Mouse (Mus musculus): ENCODE results near the gene Arrdc4.

Arrdc4 gene

DNA sequence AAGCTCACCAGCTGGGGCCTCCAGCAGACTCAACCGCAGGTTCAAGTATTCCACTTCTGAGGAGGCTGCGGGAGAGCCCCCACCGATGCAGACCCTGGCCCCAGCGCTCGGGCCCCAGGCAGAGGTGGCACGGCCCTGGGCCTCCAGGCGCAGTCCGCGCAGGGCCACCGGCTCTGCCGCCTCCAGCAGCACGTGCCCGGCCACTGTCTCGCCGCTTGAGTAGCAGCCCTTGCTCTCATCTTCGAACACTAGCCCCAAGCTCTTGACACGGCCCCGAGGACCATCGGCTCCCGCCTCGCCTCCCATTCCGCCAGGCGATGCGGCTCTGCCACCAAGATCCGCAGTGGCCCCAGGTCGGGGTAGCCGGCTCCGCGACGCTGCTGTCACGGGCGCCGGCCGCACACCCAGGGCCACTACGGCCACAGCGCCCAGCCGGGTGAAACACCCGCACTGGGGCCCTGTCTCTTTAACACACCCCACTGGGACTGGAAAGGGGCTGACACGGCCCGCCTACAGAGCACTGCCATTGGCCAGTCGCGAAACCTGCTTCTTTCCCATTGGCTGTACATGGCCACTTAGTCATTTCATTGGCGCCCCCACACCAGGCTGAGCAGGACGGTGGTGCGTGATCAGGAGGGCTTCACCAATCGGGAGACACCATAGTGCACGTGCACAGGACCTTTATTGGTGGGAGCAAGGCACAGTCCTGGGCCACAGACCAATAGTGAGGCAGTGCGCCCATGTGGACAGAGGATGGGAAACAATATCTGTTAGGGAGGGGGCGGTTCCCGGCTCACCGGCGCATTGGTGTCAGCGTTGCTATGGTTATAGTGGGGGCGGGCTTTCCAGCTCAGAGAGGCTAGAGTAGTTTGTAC lies at the start of gene Arrdc4:
Gene Arrdc4 (minus strand): TSS at position 481 of the 875 bp plus-strand sequence.
- peak; percentile 98 for DNase-seq (ENCODE audit: low read depth, low spot score)

DNA sequence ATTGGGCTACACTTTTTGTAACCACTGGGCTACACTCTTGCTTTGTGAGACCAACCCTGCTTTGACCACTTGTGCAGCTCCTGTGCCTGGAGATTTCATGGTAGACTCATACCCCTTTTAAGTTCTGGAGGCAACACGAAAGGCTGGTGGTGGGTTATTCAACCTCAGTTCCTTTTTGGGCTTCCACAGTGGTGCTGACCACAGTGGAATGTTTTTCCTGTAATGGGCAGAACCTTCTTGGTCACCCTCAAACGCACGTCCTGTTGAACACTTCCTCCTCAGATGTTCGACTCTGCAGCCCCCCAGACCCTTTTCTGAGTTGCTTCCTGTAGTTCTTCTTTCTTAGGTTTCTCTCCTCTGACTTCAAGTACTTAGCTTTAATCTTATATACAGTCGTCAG lies 46.5 kb upstream of the Arrdc4 start:
- DNase-seq (ENCODE audit: low read depth, low spot score): no peak

DNA sequence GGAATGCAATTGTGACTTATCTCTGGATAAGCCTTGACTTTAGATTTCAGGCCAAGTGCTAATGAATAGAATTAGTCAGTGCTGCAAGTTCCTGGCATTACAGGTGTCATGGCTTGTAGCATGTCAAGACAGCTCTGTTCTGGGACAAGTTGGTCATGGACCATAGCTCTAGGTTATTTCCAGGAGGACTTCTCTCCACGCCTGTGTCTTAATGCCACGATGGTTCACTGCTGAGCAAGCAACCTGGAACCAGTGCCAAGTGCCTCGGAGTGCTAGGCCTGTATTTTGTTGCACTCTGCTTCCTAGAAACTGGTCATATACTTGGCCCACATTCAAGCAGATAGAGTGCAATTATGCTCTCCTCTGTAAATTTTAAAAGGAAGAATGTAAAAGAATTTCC lies 39.7 kb upstream of the Arrdc4 start:
- no peak for DNase-seq (ENCODE audit: low read depth, low spot score)

DNA sequence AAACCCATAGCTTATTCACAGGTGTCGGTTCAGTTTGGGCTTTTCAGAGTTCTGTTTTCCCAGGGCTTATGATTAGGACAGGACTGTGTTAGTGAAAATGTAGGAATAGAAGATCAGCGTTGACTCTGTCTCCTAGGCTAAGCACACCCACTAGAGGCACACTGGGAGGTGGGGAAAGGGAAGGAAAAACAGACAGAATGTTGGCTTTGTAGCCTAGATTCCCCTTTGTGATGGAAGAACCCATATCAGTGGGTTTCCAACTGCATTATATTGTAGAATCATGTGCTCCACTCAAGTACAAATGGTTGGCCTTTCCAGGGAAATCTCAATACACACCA lies 22.7 kb upstream of the Arrdc4 start:
- no peak for DNase-seq (ENCODE audit: low read depth, low spot score)

DNA sequence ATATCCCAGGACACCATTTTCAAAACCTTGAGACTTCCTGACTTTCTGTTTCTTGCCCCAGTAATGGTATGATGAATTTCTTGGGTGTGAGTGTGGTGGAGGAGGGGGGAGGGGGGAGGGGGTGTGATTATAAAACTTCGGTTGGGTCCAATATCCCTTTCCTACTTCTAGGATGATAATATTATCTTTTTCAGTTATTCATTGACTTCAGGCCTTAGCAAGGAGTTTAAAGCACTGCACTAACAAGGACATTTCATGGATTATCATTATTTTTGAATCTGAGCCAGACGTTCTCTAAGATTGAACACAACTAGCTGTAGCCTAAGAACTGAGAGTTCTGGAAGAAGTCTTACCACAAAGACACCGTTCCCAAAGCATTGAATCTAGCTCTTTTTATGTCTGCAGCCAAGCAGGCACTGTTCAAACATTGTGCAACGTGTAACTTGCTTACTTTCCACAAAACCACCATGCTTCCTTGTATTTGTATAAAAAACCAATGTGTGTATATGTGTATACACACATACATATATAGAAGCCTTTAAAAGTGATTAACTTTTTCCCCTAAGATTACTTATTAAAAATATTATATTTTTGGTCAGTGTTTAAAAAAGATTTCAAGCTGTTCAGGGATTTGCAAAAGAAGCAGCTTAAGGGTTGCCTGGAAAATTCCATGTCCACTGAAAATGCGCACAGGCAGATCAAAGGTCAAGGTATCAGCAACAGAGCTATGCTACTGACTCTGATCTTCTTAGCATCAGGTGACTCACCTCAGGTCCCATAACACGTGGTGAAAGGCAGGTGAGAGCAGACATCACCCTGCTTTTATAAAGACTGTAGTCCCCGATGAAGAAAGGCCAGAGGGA lies 22.1 kb upstream of the Arrdc4 start:
- no peak for DNase-seq (ENCODE audit: low read depth, low spot score)

DNA sequence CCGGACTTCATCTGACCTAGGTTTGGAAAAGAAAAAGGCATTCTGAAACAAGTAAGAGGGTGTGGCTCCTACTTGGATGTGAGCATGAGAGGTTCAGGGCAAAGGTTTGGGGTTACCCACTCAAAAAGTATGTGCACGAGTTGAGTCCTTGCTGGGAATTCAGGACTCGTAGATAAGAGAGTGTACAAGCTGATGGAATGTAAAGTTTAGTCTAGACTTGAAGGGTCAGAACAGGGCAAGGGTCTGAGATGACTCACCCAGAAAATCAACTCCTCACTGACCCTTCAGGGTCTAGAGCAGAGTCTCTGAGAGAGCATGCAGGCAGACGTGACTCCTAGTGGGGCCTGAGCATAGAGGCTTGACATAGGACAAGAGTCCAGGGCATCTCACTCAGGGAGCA lies 16.9 kb upstream of the Arrdc4 start:
- no peak for DNase-seq (ENCODE audit: low read depth, low spot score)

DNA sequence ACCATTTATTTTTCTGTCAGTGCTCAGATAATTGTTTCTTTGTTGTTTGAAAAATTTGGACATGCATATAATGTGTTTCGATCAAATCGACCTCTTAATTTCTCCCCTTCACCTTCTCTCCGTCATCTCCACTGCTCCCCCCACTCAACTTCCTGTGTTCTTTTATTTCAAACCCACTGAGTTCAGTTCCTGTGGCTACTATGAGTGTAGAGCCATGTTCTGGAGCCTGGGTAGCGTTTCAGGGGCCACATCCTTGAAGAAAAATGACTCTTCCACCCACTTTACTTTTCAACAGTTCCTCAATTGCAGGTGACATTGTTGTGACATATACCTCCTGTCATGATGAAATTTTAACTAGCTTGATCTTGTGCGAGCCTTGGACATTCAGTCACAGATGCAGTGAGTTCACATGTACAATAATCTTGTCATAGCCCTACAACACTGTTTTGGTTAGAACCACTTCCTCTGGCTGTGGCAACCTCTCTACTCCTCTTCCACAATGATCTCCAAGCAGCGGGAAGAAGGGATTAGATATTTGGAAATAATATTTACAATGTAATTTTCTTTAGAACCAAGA lies 10.2 kb upstream of the Arrdc4 start:
- no peak for DNase-seq (ENCODE audit: low read depth, low spot score)

DNA sequence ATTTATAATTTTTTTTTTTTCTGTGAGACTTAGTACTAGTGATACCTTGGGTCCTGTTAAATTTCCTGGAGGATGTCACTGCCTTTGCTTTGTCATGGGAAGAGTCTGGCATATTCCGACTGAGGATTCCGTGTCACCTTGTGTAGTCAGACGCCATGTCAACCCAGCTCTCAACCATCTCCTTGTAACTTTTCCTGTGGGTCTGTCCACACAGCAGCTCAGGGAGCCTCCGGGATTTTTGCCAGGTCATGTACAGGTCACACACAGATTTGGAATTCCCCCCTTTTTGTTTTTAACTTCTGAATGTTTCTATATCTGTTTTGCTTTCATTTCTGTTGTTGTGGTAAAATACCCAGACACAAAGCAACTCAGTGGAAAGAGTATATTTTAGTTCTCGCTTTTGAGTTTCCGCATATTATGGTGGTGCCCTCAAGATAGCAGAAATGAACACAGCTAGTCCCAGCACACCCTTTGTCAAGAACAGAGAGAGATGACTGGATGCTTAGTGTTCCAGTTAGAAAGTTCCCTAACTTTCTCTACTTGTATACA lies 7.7 kb upstream of the Arrdc4 start:
- DNase-seq (ENCODE audit: low read depth, low spot score): no peak

DNA sequence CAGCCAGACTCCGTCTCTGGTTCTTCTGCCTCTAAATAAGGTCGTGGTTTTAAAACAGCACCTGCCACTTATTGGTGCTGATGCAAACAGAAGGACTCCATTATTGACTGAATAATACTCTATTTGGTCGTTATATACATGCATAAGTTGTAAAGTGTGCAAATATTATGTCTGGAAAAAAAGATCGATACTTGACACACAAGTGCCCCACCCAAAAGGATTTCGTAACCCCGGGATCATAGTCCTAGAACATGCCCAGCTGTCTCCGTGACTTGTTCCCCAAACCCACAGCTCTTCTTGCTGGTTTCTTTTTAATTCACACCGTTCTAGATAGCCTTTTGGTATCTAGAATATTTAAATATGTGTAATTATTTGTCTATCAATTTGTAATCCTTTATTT lies 878 bp upstream of the Arrdc4 start:
- DNase-seq (ENCODE audit: low read depth, low spot score): no peak

DNA sequence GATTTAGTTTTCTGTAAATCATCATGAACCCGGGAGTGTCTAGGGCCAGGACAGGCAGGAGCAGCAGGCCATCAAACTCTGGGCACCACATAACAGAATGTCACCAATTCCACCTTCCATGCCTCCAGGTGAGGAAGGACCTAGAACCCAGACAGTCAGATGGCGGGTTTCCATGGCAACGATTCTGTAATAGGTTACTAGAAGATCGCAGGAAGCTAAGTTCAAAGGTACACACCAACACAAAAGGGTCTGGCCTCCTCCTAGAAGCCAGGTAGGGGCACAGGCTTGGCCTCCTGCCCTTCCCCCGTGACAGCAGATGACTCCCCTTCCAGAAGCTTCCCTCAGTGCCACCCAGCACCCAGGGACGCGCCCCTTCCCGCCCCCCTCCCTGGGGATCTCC lies 680 bp downstream of the Arrdc4 start:
- peak; percentile 31 for DNase-seq (ENCODE audit: low read depth, low spot score)

DNA sequence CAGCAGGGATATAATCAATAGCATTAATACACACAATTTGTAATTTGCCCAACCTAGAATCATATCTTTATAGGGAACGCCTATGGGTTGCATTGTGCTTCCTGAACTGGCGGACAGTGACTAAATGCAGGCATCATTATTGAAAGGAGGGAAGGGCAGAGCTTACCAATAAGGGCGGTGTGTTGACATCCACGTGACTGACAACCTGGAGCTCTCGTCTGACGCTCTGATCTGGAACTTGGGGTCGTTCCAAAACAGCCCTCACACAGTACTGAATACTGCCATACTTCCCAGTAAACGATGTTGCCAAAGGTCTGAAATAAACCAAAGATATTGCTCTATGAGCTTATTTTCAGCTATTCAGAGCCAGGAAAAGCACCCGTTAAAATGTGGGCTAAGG lies 4.4 kb downstream of the Arrdc4 start:
- DNase-seq (ENCODE audit: low read depth, low spot score): no peak

DNA sequence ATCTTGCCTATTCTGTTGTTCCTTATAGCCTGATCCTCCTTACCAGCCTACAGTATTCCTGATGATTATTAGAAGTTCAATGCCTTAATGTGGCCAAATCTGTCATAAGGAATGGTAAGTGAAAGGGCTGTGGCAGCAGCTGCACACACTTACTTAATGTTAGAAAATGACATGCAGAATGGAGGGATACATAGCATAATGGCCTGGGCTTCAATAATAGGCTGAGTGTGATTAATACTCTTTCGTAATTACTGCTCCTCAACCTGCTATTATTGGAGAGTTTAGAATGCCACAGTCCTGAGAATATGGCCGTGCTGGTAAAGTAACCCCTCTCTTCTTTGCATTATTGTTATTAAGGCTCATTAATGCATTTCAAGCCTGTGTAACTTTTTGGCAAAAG lies 4.8 kb downstream of the Arrdc4 start:
- DNase-seq (ENCODE audit: low read depth, low spot score): no peak

DNA sequence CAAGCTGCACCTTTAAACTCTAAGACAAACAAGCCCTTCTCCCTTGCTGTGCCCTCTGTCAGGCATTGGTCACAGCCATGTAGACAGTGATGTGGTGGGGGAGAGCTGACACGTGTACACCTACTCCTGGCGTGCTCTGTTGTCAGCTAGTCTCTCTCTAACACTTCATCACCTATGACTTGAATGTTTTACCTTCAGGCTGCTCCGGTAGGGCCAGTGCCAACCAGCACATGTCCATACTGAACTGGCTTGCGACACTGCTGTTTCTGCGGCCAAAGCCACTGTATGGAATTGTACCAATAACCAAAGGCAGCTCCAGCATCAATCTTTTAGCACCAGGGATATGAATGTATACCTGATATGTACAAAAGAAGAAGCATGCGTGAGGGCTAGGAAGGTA lies 8.3 kb downstream of the Arrdc4 start:
- no peak for DNase-seq (ENCODE audit: low read depth, low spot score)

DNA sequence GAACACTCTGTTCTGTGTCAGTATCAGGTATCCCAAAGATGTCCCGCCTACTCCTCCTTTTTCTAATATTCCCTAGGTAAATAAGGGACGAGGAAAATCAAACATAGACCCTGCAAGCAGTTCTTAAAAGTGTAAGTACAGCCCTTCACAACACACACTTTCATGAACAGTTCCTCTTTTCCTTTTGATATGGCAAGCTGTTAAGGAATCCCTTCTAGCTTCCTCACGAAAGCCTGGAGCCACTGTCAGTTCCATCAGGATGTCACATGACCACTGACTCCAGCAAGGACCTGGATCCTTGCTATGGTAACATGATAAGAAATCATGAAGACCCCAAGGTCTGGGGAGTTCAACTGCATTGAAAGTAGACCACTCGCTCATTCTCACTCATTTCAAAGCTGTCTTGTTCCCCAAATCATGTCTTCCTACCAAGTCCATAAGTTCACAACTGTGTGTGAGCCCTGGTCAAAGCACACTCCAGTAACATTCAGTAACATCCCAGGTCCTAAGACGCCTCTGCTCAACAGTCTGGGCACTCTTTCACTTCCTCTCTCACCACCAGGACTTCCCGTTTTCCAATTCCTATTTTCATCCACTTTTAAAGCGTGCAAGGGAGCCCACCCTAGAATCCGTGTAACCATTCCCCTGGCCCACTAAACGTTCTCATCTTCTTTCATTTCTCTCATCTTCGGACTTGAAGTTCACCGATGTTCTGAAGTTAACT lies 10.2 kb downstream of the Arrdc4 start:
- DNase-seq (ENCODE audit: low read depth, low spot score): no peak

DNA sequence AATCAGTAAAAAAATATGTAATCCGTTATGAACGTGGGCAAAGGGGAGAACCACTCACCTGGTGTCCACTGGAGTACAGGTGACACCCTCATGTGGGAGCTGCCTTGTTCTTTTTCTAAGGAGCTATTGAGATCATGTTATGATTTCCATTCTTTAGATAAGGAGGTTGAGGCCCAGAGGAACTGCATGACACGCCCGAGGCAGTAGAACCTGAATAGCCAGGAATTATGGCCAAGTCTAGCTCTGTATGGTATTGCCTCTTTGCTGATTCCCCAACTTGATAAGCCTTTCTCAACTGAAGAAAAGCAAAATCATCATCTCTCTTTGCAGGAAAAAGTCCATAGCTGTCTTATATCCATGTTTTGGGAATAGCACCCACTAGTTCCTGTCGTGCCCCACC lies 22.7 kb downstream of the Arrdc4 start:
- DNase-seq (ENCODE audit: low read depth, low spot score): no peak

DNA sequence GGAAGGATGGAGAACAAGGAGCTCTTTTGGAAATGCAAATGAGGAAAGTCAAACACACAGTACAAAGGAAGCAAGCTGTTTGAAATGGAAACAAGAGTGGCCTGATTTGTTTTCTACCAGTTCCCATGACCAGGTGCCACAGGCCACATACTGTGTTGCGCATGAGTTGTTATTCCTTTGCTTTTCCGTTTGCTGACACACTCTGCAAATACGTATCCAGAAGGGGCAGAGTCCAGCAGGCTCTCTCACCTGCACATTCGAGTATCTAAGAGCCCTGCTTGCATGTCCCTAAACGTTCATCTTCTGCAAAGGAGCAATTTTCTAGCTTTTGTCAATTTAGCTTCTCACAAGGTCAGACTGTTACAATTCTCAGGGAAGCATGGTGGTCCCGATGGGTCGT lies 24.3 kb downstream of the Arrdc4 start:
- DNase-seq (ENCODE audit: low read depth, low spot score): no peak

DNA sequence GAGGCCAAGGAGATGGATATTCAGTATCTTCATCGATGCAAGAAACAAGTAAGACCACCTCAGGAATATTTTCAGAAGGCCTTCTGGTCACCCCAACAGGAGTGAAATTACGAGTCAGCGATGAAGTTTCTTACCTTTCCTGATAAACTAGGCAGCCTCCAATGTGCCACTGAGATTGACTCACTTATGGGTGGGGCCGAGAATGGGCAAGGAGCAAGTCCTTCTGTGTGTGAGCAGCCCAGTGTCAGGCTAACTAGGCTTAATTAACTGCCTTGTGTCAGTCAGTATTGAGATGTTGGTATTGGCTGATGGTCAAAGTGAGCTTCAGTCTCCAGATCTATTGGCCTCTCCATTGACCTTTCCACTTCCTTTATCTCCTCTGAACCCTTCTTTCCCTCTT lies 27.5 kb downstream of the Arrdc4 start:
- no peak for DNase-seq (ENCODE audit: low read depth, low spot score)

DNA sequence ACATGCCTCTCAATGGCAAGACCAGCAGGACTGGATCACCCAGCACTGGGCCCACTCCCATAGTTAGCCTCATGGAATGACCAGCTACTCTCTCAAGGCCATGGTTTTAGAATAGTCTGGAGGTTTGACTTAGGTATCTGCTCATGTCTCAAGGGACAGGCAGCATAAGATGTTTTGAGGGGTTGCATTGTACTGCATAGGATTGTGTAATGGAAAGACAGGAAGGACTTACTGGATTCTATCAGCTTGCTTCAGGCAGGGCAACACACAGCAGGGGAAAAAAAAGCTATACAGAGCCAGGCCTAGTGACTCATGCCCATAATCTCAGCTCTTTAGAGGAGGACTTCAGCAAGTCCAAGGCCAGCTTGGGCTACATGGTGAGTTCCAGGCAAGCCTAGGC lies 31.1 kb downstream of the Arrdc4 start:
- DNase-seq (ENCODE audit: low read depth, low spot score): peak; percentile 4

DNA sequence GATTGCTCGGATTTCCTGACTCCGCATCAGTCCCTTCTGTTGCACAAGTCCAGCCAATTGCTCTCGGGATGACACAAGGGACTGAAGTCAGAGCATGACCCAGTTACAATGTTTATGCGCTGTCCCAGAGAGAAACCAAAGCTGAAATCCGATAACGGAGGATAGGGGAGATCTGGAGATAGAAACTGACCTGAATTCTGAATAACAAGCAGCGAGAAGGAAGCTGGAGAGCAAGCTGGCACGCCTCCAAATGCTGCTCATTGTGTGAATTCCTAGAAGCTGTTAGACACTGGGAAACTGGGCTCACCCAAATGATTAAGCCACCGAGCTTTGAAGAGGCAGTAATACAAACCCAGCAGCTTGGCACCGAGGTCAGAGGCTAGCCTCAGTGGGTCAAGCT lies 31.5 kb downstream of the Arrdc4 start:
- DNase-seq (ENCODE audit: low read depth, low spot score): peak; percentile 3

DNA sequence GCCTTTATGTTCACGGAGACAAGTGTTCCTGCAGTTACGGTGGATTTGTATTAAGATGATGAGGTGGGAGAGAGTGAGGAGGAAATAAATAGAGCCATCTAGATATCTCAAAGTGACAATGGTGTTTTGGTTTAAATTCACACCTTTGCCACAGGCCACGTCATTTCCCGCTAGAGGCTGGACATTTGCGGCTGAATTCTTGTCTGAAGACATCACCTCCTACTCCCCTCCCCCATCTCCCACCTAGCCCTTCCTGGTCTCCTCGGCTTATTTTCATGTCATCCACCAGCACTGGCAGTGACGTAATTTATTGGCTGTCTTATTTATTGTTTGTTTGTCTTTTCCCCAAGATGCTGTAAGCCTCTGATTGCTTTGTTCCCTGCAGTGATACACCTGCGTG lies 32.1 kb downstream of the Arrdc4 start:
- DNase-seq (ENCODE audit: low read depth, low spot score): no peak

DNA sequence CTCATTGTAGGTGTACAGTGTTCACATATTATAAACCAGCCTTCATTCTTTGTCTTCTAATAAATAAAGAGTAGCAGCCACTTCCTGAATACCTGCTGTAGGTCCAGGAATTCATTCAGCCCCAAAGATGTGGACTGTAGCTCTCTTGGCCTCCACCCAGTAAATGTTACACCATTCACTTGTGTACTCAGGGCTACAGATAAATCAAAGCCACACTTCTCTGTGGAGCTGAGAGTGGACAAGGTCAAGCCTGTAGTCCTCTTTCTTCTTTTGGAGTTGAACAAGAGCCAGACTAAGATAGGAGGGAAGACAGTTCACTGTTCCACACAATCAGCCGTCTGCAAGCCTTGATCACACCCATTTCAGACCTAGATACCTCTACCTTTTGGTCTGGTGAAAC lies 36.1 kb downstream of the Arrdc4 start:
- DNase-seq (ENCODE audit: low read depth, low spot score): no peak

DNA sequence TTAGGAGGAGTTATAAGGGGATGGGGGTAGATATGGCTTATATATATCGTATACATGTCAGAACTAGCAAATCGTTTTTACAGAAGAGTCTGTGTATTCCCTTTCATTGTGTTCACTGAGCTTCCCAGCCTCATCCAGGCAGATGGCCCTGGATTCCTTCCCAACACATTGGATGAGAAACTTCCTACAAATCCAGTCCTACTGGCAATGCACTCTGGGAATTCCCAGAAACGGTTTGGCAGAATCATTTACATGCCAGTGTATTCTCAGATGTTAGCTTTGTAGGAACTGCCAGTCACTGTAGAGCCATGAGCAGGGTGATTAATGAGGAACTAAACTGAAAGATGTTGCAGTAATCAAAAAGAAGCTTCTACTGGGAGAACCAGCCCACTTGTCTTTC lies 36.6 kb downstream of the Arrdc4 start:
- no peak for DNase-seq (ENCODE audit: low read depth, low spot score)

Data from 3T3-L1 (cell line).